Mouse (Mus musculus): ENCODE data around the gene Arhgap22. TPM values are rescaled to one million over a fixed set of nuclear protein-coding genes. Genes with fewer than 3 reads are reported as not detected.

Gene Arhgap22
- polyA plus RNA-seq, 1 experiment from 2014 or later: 5.3 TPM

GRCm38 (mm10) chr14:33380830-33381457, 167.1 kb downstream of the Arhgap22 start:
- Histone ChIP-seq H3K9me3 (ENCODE audit: control insufficient read depth, low read length) (no peaks in the 10 kb centered on the region), H3K27ac (ENCODE audit: low read depth) (no peak overlapping the region), H3K9ac (ENCODE audit: low read length) (no peak overlapping the region), H3K27me3 (replicated peaks; ENCODE audit: control insufficient read depth, insufficient read depth, low read length) (no peaks in the 10 kb centered on the region), H3K4me1 (replicated peaks; ENCODE audit: control insufficient read depth, insufficient read depth, low read length) (no peaks in the 10 kb centered on the region), H3K4me2 (ENCODE audit: low read length) (no peak overlapping the region), H3K36me3 (ENCODE audit: control insufficient read depth, insufficient read depth, low read length) (peaks cover 47% of the 10 kb centered on the region), H3K4me3 (ENCODE audit: low read depth, low read length) (no peak overlapping the region)
- 86% methylated on average over 6 of the region's 6 CpGs for WGBS
- DNase-seq (ENCODE audit: low spot score) (no peak), ATAC-seq (replicated peaks; ENCODE audit: low FRiP score, low TSS enrichment, low read depth) (no peak)

GRCm38 (mm10) chr14:33398065-33398860, 184.4 kb downstream of the Arhgap22 start:
- H3K9ac ChIP-seq (ENCODE audit: low read length): no peak overlapping the region
- no peak overlapping the region for H3K4me3 ChIP-seq (ENCODE audit: low read depth, low read length)
- no peaks in the 10 kb centered on the region for H3K27me3 ChIP-seq (replicated peaks; ENCODE audit: control insufficient read depth, insufficient read depth, low read length)
- H3K36me3 ChIP-seq (ENCODE audit: control insufficient read depth, insufficient read depth, low read length): peaks cover 12% of the 10 kb centered on the region
- no peak overlapping the region for H3K27ac ChIP-seq (ENCODE audit: low read depth)
- DNase-seq (ENCODE audit: low spot score) (no peak), ATAC-seq (replicated peaks; ENCODE audit: low FRiP score, low TSS enrichment, low read depth) (no peak)
- no peak overlapping the region for H3K4me2 ChIP-seq (ENCODE audit: low read length)
- 86% methylated on average over 5 of the region's 5 CpGs for WGBS
- no peaks in the 10 kb centered on the region for H3K9me3 ChIP-seq (ENCODE audit: control insufficient read depth, low read length)
- no peaks in the 10 kb centered on the region for H3K4me1 ChIP-seq (replicated peaks; ENCODE audit: control insufficient read depth, insufficient read depth, low read length)

- Histone ChIP-seq H3K9ac (ENCODE audit: low read length) (no peak overlapping the region), H3K27me3 (replicated peaks; ENCODE audit: control insufficient read depth, insufficient read depth, low read length) (no peaks in the 10 kb centered on the region), H3K4me2 (ENCODE audit: low read length) (no peak overlapping the region), H3K4me1 (replicated peaks; ENCODE audit: control insufficient read depth, insufficient read depth, low read length) (no peaks in the 10 kb centered on the region), H3K36me3 (ENCODE audit: control insufficient read depth, insufficient read depth, low read length) (peaks cover 12% of the 10 kb centered on the region), H3K4me3 (ENCODE audit: low read depth, low read length) (no peak overlapping the region), H3K27ac (ENCODE audit: low read depth) (no peak overlapping the region), H3K9me3 (ENCODE audit: control insufficient read depth, low read length) (no peaks in the 10 kb centered on the region)
- DNase-seq (ENCODE audit: low spot score): no peak
- 84% methylated on average over 3 of the region's 3 CpGs for WGBS
- no peak for ATAC-seq (replicated peaks; ENCODE audit: low FRiP score, low TSS enrichment, low read depth)
Observed at GRCm38 (mm10) chr14:33400019-33400418, 186.2 kb downstream of the Arhgap22 start.

- H3K4me1 ChIP-seq (replicated peaks; ENCODE audit: control insufficient read depth, insufficient read depth, low read length): no peaks in the 10 kb centered on the region
- no peak overlapping the region for H3K27ac ChIP-seq (ENCODE audit: low read depth)
- DNase-seq (ENCODE audit: low spot score) (no peak), ATAC-seq (replicated peaks; ENCODE audit: low FRiP score, low TSS enrichment, low read depth) (no peak)
- no peak overlapping the region for H3K4me3 ChIP-seq (ENCODE audit: low read depth, low read length)
- H3K9me3 ChIP-seq (ENCODE audit: control insufficient read depth, low read length): no peaks in the 10 kb centered on the region
- H3K36me3 ChIP-seq (ENCODE audit: control insufficient read depth, insufficient read depth, low read length): peaks cover 16% of the 10 kb centered on the region
- whole genome bisulfite sequencing: 98% methylated on average over 1 of the region's 1 CpGs
- no peak overlapping the region for H3K9ac ChIP-seq (ENCODE audit: low read length)
- no peaks in the 10 kb centered on the region for H3K27me3 ChIP-seq (replicated peaks; ENCODE audit: control insufficient read depth, insufficient read depth, low read length)
- H3K4me2 ChIP-seq (ENCODE audit: low read length): no peak overlapping the region
Observed at GRCm38 (mm10) chr14:33402331-33402730, 188.5 kb downstream of the Arhgap22 start.

- Histone ChIP-seq H3K9me3 (ENCODE audit: control insufficient read depth, low read length) (no peaks in the 10 kb centered on the region), H3K4me1 (replicated peaks; ENCODE audit: control insufficient read depth, insufficient read depth, low read length) (no peaks in the 10 kb centered on the region), H3K36me3 (ENCODE audit: control insufficient read depth, insufficient read depth, low read length) (peaks cover 3% of the 10 kb centered on the region; the same call in 1 of the 2 replicates), H3K27me3 (replicated peaks; ENCODE audit: control insufficient read depth, insufficient read depth, low read length) (no peaks in the 10 kb centered on the region), H3K4me3 (ENCODE audit: low read depth, low read length) (no peak overlapping the region), H3K27ac (ENCODE audit: low read depth) (no peak overlapping the region), H3K4me2 (ENCODE audit: low read length) (no peak overlapping the region), H3K9ac (ENCODE audit: low read length) (no peak overlapping the region)
- ATAC-seq (replicated peaks; ENCODE audit: low FRiP score, low TSS enrichment, low read depth) (no peak), DNase-seq (ENCODE audit: low spot score) (no peak)
- WGBS: 85% methylated on average over 1 of the region's 1 CpGs
Observed at GRCm38 (mm10) chr14:33415746-33416145, 201.9 kb downstream of the Arhgap22 start.

- Histone ChIP-seq H3K36me3 (ENCODE audit: control insufficient read depth, insufficient read depth, low read length) (no peaks in the 10 kb centered on the region), H3K4me2 (ENCODE audit: low read length) (no peak overlapping the region), H3K4me3 (ENCODE audit: low read depth, low read length) (no peak overlapping the region), H3K27ac (ENCODE audit: low read depth) (no peak overlapping the region), H3K4me1 (replicated peaks; ENCODE audit: control insufficient read depth, insufficient read depth, low read length) (no peaks in the 10 kb centered on the region), H3K9me3 (ENCODE audit: control insufficient read depth, low read length) (no peaks in the 10 kb centered on the region), H3K27me3 (replicated peaks; ENCODE audit: control insufficient read depth, insufficient read depth, low read length) (no peaks in the 10 kb centered on the region), H3K9ac (ENCODE audit: low read length) (no peak overlapping the region)
- DNase-seq (ENCODE audit: low spot score) (no peak), ATAC-seq (replicated peaks; ENCODE audit: low FRiP score, low TSS enrichment, low read depth) (no peak)
- WGBS: 91% methylated on average over 3 of the region's 3 CpGs
Observed at GRCm38 (mm10) chr14:33418311-33418909, 204.6 kb downstream of the Arhgap22 start.

Other genes starting within 250 kb of the Arhgap22 start
- gene Lrrc18, start 222.6 kb upstream of the Arhgap22 start, polyA plus RNA-seq (2014; fragmentation: Nextera tagmentation; extraction: Ambion mirVana): 0.39 and 0.47 TPM in 2 replicates
- 0.30 and 0.81 TPM in 2 replicates for gene Wdfy4, start 28.5 kb upstream of the Arhgap22 start, polyA plus RNA-seq (2014; fragmentation: Nextera tagmentation; extraction: Ambion mirVana)
- 16.2 and 21.2 TPM in 2 replicates for gene Mapk8, start 233.1 kb downstream of the Arhgap22 start, polyA plus RNA-seq (2014; fragmentation: Nextera tagmentation; extraction: Ambion mirVana)